Mouse (Mus musculus): ENCODE measurements around the gene Pop7.

DNA sequence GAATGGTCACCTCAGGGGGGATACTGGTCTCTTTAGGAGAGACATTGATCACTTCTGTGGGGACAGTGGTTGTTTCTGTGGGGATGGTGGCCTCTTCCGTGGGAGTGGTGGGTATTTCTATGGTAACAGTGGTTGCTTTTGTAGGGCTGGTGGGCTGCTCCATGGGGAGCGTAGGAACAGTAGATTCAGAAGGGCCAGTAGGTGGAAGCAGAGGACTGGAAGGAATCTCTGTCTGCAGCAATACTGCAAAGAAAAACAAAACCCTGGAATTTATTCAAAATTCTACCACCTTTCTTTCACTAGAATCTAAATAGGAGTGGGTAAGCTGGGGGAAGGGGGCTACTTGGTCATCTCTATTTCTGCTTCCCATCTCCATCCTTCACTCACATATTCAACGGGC, 37.3 kb downstream of the Pop7 start:
- TF ChIP-seq POLR2A (IDR thresholded peaks at IDR 0.05; ENCODE audit: insufficient read length, low read depth) (no peak), MYOD1 (IDR thresholded peaks at IDR 0.05; ENCODE audit: control insufficient read depth in 1 of 3, insufficient read length in 2 of 3, low read depth in 2 of 3) (no peak), USF1 (IDR thresholded peaks at IDR 0.05; ENCODE audit: low read depth) (no peak), REST (IDR thresholded peaks at IDR 0.05; ENCODE audit: insufficient read depth, insufficient read length) (no peak), TCF12 (IDR thresholded peaks at IDR 0.05; ENCODE audit: insufficient read depth, poor library complexity, severe bottlenecking) (no peak), MYOG (IDR thresholded peaks at IDR 0.05; ENCODE audit: control insufficient read depth in 1 of 3, insufficient read depth in 1 of 3, insufficient read length in 2 of 3, low read depth in 2 of 3) (no peak), MAX (IDR thresholded peaks at IDR 0.05; ENCODE audit: low read depth) (no peak), E2F4 (IDR thresholded peaks at IDR 0.05; ENCODE audit: insufficient read depth) (no peak), CEBPB (IDR thresholded peaks at IDR 0.05; ENCODE audit: insufficient read depth, poor library complexity, severe bottlenecking) (no peak), SRF (IDR thresholded peaks at IDR 0.05; ENCODE audit: control insufficient read depth, insufficient read length, low read depth) (no peak), POLR2AphosphoS2 (IDR thresholded peaks at IDR 0.05; ENCODE audit: insufficient read length, low read depth) (no peak)
